Mouse (Mus musculus) CH12.LX (cell line): ENCODE measurements at regions not wholly inside any gene's neighbourhood (a gene's known extent, or its start where the extent isn't known, plus 50 kb on each side); places are given as distances from the start of the nearest gene placed in this dataset.

Experiments used
- DNase-seq: peaks from one replicate; pipeline ENCODE4 v3.0.0-alpha.2; 2013; ENCODE audit errors: extremely low read depth
- H3K27ac ChIP-seq: 2 replicates; pipeline ENCODE4 v1.5.1; 2012; ENCODE audit warnings: low read depth, mild to moderate bottlenecking, control low read depth, moderate library complexity; ENCODE audit not compliant: insufficient read depth
- H3K27me3 ChIP-seq: replicated peaks from 2 replicates; pipeline ENCODE3; 2012; ENCODE audit warnings: inconsistent platforms
- H3K36me3 ChIP-seq, 2 experiments: replicated peaks in 1 of 2; 2 replicates each; pipeline versions ENCODE3 to v1.6.1; 2012; ENCODE audit warnings: inconsistent platforms in 1 of 2, low read length in 1 of 2, mild to moderate bottlenecking in 1 of 2, mixed read lengths in 1 of 2, moderate library complexity in 1 of 2; ENCODE audit not compliant: control insufficient read depth in 1 of 2, insufficient read depth in 1 of 2
- H3K4me1 ChIP-seq, 2 experiments: 2 replicates each; pipeline ENCODE4 v1.6.1; 2012; ENCODE audit warnings: inconsistent platforms in 1 of 2, moderate library complexity in 1 of 2; ENCODE audit not compliant: insufficient read depth in 2 of 2, control insufficient read depth in 1 of 2
- H3K4me2 ChIP-seq: 2 replicates; pipeline ENCODE4 v1.6.1; 2012; ENCODE audit warnings: low read depth, mild to moderate bottlenecking, control low read depth; ENCODE audit not compliant: poor library complexity, insufficient read depth, severe bottlenecking
- H3K4me3 ChIP-seq, 3 experiments: fragments of 150-350 bp in 1 of 3; sonication (generic) in 1 of 3; replicated peaks in 1 of 3; 2 replicates each; pipeline versions ENCODE3 to v1.5.1; 2011 to 2012; ENCODE audit warnings: low read depth in 2 of 3, low read length in 2 of 3, mild to moderate bottlenecking in 2 of 3, moderate library complexity in 2 of 3, control low read depth in 1 of 3, improper control_type of control experiment in 1 of 3, inconsistent platforms in 1 of 3, mixed read lengths in 1 of 3; ENCODE audit not compliant: poor library complexity in 1 of 3
- H3K79me2 ChIP-seq: replicated peaks from 2 replicates; pipeline ENCODE4 v1.6.1; 2012; ENCODE audit warnings: mild to moderate bottlenecking, moderate library complexity; ENCODE audit not compliant: control insufficient read depth, poor library complexity, insufficient read depth, severe bottlenecking; ENCODE audit errors: extremely low read depth
- H3K9ac ChIP-seq: 2 replicates; pipeline ENCODE4 v1.6.1; 2012; ENCODE audit warnings: low read depth, mild to moderate bottlenecking, control low read depth, moderate library complexity; ENCODE audit not compliant: insufficient read depth
- H3K9me3 ChIP-seq: replicated peaks from 2 replicates; pipeline ENCODE3; 2012; ENCODE audit warnings: low read length, inconsistent platforms, mixed read lengths
- CHD1 ChIP-seq: IDR thresholded peaks from 2 replicates; pipeline ENCODE4 v1.6.1; 2012; ENCODE audit warnings: low read depth, low read length, improper control_type of control experiment, inconsistent platforms
- EP300 ChIP-seq: IDR thresholded peaks from 2 replicates; pipeline ENCODE4 v1.6.1; 2011; ENCODE audit warnings: low read length, improper control_type of control experiment
- ETS1 ChIP-seq: conservative IDR thresholded peaks from 2 replicates; pipeline ENCODE4 v1.6.1; 2012; ENCODE audit warnings: low read depth, mild to moderate bottlenecking, inconsistent platforms, low read length, improper control_type of control experiment, moderate library complexity
- GABPA ChIP-seq: IDR thresholded peaks from 2 replicates; pipeline ENCODE4 v1.6.1; 2012; ENCODE audit warnings: low read depth, low read length, improper control_type of control experiment, inconsistent platforms; ENCODE audit not compliant: insufficient replicate concordance
- IRF4 ChIP-seq: IDR thresholded peaks from 2 replicates; pipeline ENCODE4 v1.6.1; 2014; ENCODE audit warnings: low read depth, mild to moderate bottlenecking, inconsistent platforms, low read length, improper control_type of control experiment
- JUN ChIP-seq: IDR thresholded peaks from 2 replicates; pipeline ENCODE4 v1.6.1; 2011; ENCODE audit warnings: low read depth, mild to moderate bottlenecking, low read length, improper control_type of control experiment, moderate library complexity; ENCODE audit not compliant: insufficient read depth
- JUND ChIP-seq: conservative IDR thresholded peaks from 2 replicates; pipeline ENCODE4 v1.6.1; 2011; ENCODE audit warnings: low read depth, low read length, improper control_type of control experiment
- MAZ ChIP-seq: IDR thresholded peaks from 2 replicates; pipeline ENCODE4 v1.6.1; 2012; ENCODE audit warnings: low read depth, mild to moderate bottlenecking, inconsistent platforms, low read length, improper control_type of control experiment, moderate library complexity
- MXI1 ChIP-seq: IDR thresholded peaks from 2 replicates; pipeline ENCODE4 v1.6.1; 2011; ENCODE audit warnings: mild to moderate bottlenecking, low read depth, low read length, improper control_type of control experiment
- NRF1 ChIP-seq: IDR thresholded peaks from 2 replicates; pipeline ENCODE4 v1.6.1; 2014; ENCODE audit warnings: low read depth, mild to moderate bottlenecking, inconsistent platforms, low read length, improper control_type of control experiment, moderate library complexity
- PAX5 ChIP-seq: IDR thresholded peaks from 2 replicates; pipeline ENCODE4 v1.6.1; 2012; ENCODE audit warnings: low read length, inconsistent platforms, mixed read lengths
- POLR2A ChIP-seq: IDR thresholded peaks from 2 replicates; pipeline ENCODE4 v1.6.1; 2011; ENCODE audit warnings: low read depth, mild to moderate bottlenecking, improper control_type of control experiment, low read length
- RAD21 ChIP-seq: IDR thresholded peaks from 2 replicates; pipeline ENCODE4 v1.6.1; 2011; ENCODE audit warnings: low read depth, mild to moderate bottlenecking, low read length, improper control_type of control experiment, moderate library complexity
- RCOR1 ChIP-seq: conservative IDR thresholded peaks from 2 replicates; pipeline ENCODE4 v1.6.1; 2012; ENCODE audit warnings: low read depth, mild to moderate bottlenecking, inconsistent platforms, low read length, improper control_type of control experiment
- SMC3 ChIP-seq: IDR thresholded peaks from 2 replicates; pipeline ENCODE4 v1.6.1; 2011; ENCODE audit warnings: low read depth, low read length, improper control_type of control experiment
- UBTF ChIP-seq: IDR thresholded peaks from 2 replicates; pipeline ENCODE4 v1.6.1; 2012; ENCODE audit warnings: low read depth, mild to moderate bottlenecking, inconsistent platforms, low read length, improper control_type of control experiment, moderate library complexity
- USF1 ChIP-seq: IDR thresholded peaks from 2 replicates; pipeline ENCODE4 v1.6.1; 2014; ENCODE audit warnings: low read depth, mild to moderate bottlenecking, inconsistent platforms, low read length, improper control_type of control experiment
- ZC3H11A ChIP-seq: IDR thresholded peaks from 2 replicates; pipeline ENCODE4 v1.6.1; 2012; ENCODE audit warnings: low read depth, mild to moderate bottlenecking, inconsistent platforms, low read length, improper control_type of control experiment
- ZKSCAN1 ChIP-seq: IDR thresholded peaks from 2 replicates; pipeline ENCODE4 v1.6.1; 2012; ENCODE audit warnings: low read depth, inconsistent platforms, low read length, improper control_type of control experiment, borderline replicate concordance
- ZNF384 ChIP-seq: IDR thresholded peaks from 2 replicates; pipeline ENCODE4 v1.6.1; 2012; ENCODE audit warnings: low read depth, low read length, improper control_type of control experiment, inconsistent platforms
- dilution Hi-C: fragments of 300-500 bp; cut with MboI; formaldehyde crosslinking; loops from 2 replicates; pipeline ENCODE4 v1.14.3; 2020; ENCODE audit warnings: low sequenced_read_pairs; ENCODE audit not compliant: extremely low pct_unique_long_range_greater_than_20kb, extremely low pct_ligation_motif_present
- in situ Hi-C: fragments of 300-500 bp; cut with MboI; formaldehyde crosslinking; loops from 3 replicates; pipeline ENCODE4 v1.14.3; 2019; ENCODE audit warnings: low sequenced_read_pairs, low pct_ligation_motif_present, low pct_unique_long_range_greater_than_20kb, mixed read lengths

DNA sequence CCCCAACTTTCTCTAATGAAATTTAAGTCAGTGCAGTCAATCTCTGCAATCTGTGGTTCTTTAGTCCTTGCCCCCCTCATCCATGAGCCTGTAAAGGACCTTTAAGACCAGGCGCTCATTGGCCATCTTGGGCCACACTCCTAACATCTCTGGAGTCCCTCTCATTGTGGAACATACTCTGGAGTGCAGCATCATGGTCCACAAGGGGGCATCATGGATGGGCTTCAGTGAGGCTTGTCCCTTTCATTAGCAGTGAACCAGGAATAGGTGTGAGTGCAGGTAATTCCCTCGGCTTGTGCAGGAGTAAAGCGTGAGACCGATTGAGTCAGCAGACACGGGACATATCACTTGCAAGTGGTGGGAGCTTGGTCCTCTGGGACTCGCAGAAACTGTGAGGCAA is 137.7 kb downstream of the Sall1 start:
- in situ Hi-C loops: no loop called here
- no peak for DNase-seq
- Histone ChIP-seq H3K9ac (no peak overlapping the region), H3K27me3 (no peaks in the 10 kb centered on the region), H3K4me1 (0 out of 4 replicates have a peak, but pooled peaks cover 0 to under 1% of the 10 kb centered on the region in 2 experiments), H3K4me2 (no peak overlapping the region), H3K9me3 (peaks cover 31% of the 10 kb centered on the region)
- TF ChIP-seq POLR2A (no peak), ETS1 (no peak), ZNF384 (no peak), SMC3 (peak; percentile 21), MAZ (no peak), RCOR1 (no peak)
- TF ChIP-seq, all 38 proteins: peak for 1
- H3K79me2 ChIP-seq: no peaks in the 10 kb centered on the region
- H3K36me3 ChIP-seq: no peaks in the 10 kb centered on the region
- no peak overlapping the region for H3K27ac ChIP-seq
- dilution Hi-C loops: no loop called here
- H3K4me3 ChIP-seq: no peak overlapping the region

DNA sequence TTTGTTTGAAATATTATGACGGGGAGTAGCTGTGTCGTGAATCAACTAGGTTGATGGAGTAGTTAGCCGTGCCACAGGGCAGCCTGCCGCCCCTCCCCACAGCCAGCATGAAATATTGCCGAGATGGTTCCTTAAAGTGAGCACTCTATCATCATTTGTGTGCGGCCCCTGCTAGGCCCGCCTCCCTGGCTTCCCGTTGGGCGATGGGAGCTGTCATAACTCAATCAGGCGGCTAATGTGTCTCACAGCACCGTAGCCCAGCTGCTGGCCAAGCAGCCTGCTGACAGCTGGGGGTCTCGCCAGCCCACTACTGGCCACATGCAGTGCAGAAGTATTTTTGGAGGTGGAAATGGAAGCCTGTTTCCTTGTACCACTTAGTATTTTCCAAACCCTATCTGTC is 140.9 kb downstream of the Sall1 start:
- Histone ChIP-seq H3K27me3 (no peaks in the 10 kb centered on the region), H3K79me2 (no peaks in the 10 kb centered on the region), H3K4me1 (0 out of 4 replicates have a peak, but pooled peaks cover 0 to 2% of the 10 kb centered on the region in 2 experiments), H3K36me3 (no peaks in the 10 kb centered on the region), H3K9me3 (peaks cover 17% of the 10 kb centered on the region), H3K9ac (no peak overlapping the region), H3K4me2 (no peak overlapping the region), H3K4me3 (no peak overlapping the region), H3K27ac (no peak overlapping the region)
- in situ Hi-C loops: no loop called here
- dilution Hi-C loops: no loop called here
- DNase-seq: no peak
- TF ChIP-seq NRF1: no peak
- TF ChIP-seq UBTF: no peak
- no peak for TF ChIP-seq ZKSCAN1
- TF ChIP-seq GABPA: no peak
- TF ChIP-seq RAD21: no peak

DNA sequence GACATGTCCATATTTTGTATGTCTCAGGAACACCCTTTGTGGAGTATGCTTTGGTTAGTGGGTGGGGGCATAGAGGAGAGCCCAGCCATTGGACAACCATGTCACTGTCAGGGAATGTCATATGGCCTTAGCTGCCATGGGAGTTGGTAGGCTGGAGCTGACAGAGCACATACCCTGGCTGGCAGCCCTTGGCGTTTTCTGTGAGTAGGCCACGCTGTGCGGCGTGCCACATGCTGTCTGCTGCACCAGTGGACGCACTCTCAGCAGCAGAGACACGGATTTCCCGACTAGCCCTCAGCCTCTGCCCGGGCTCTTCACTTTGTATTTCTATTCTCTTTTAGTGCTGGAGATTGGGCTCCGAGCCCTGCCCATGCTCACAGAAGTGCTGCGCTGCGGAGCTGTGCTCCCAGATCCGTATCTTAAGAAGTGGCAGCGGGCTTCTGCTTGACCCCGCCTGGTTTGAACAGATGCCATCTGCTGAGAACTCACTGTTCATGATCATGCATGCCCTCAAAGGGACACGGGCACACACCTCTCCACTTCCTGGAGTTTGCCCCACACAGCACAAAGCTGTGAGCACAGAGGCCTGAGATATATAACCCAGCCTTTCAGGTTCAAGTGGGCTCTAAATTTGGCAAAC is 160.1 kb downstream of the Sall1 start:
- H3K9me3 ChIP-seq: no peaks in the 10 kb centered on the region

More for the DNA sequence above, 160.1 kb downstream of the Sall1 start:
- TF ChIP-seq MXI1 (no peak), RCOR1 (no peak), CHD1 (no peak), MAZ (no peak), JUN (no peak), JUND (no peak), EP300 (no peak), USF1 (no peak), ZC3H11A (no peak), IRF4 (no peak), PAX5 (no peak)
- TF ChIP-seq, all 38 proteins: peak for 0
- H3K36me3 ChIP-seq: no peaks in the 10 kb centered on the region
- in situ Hi-C loops: no loop called here
- dilution Hi-C loops: no loop called here
- H3K79me2 ChIP-seq: no peaks in the 10 kb centered on the region
- H3K27ac ChIP-seq: no peak overlapping the region
- H3K4me3 ChIP-seq: no peak overlapping the region
- no peak overlapping the region for H3K4me2 ChIP-seq
- peaks cover 2% of the 10 kb centered on the region for H3K27me3 ChIP-seq
- no peak for DNase-seq
- no peak overlapping the region for H3K9ac ChIP-seq
- H3K4me1 ChIP-seq: no peaks in the 10 kb centered on the region; a peak in 1 of 4 replicates
